Mouse (Mus musculus): Measurements from ENCODE around the gene Rnf180. TPM values are rescaled to one million over a fixed set of nuclear protein-coding genes. Genes with fewer than 3 reads are reported as not detected.

Gene Rnf180
- polyA plus RNA-seq, 1 experiment: not detected

GRCm38 (mm10) chr13:105267464-105267863, 27.2 kb downstream of the Rnf180 start:
- WGBS: 59% methylated on average over 6 of the region's 6 CpGs
- H3K4me3 ChIP-seq (ENCODE audit: insufficient read depth, low read depth, low read length): no peak overlapping the region
- TF ChIP-seq CTCF (IDR thresholded peaks at IDR 0.05; ENCODE audit: insufficient read depth, low read depth, low read length) (no peak), POLR2A (IDR thresholded peaks at IDR 0.05; ENCODE audit: insufficient read depth, low read depth, low read length) (no peak)
- H3K27ac ChIP-seq (ENCODE audit: insufficient read depth, low read depth, low read length): no peak overlapping the region
- no peaks in the 10 kb centered on the region; the same call in 1 of the 2 replicates for H3K4me1 ChIP-seq (ENCODE audit: control insufficient read depth, insufficient read depth, low read length)

GRCm38 (mm10) chr13:105266746-105267145, 27.9 kb downstream of the Rnf180 start:
- H3K4me3 ChIP-seq (ENCODE audit: insufficient read depth, low read depth, low read length): no peak overlapping the region
- WGBS: 15% methylated on average over 3 of the region's 3 CpGs
- no peak for TF ChIP-seq POLR2A (IDR thresholded peaks at IDR 0.05; ENCODE audit: insufficient read depth, low read depth, low read length)
- TF ChIP-seq CTCF (IDR thresholded peaks at IDR 0.05; ENCODE audit: insufficient read depth, low read depth, low read length): no peak
- H3K4me1 ChIP-seq (ENCODE audit: control insufficient read depth, insufficient read depth, low read length): no peaks in the 10 kb centered on the region; the same call in 1 of the 2 replicates
- no peak overlapping the region for H3K27ac ChIP-seq (ENCODE audit: insufficient read depth, low read depth, low read length)

GRCm38 (mm10) chr13:105256757-105257433, 37.7 kb downstream of the Rnf180 start:
- TF ChIP-seq POLR2A (IDR thresholded peaks at IDR 0.05; ENCODE audit: insufficient read depth, low read depth, low read length): no peak
- TF ChIP-seq CTCF (IDR thresholded peaks at IDR 0.05; ENCODE audit: insufficient read depth, low read depth, low read length): no peak
- WGBS: 72% methylated on average over 4 of the region's 4 CpGs
- H3K4me1 ChIP-seq (ENCODE audit: control insufficient read depth, insufficient read depth, low read length): no peaks in the 10 kb centered on the region
- H3K4me3 ChIP-seq (ENCODE audit: insufficient read depth, low read depth, low read length): no peak overlapping the region
- no peak overlapping the region for H3K27ac ChIP-seq (ENCODE audit: insufficient read depth, low read depth, low read length)

- TF ChIP-seq CTCF (IDR thresholded peaks at IDR 0.05; ENCODE audit: insufficient read depth, low read depth, low read length): no peak
- no peak for TF ChIP-seq POLR2A (IDR thresholded peaks at IDR 0.05; ENCODE audit: insufficient read depth, low read depth, low read length)
- H3K4me3 ChIP-seq (ENCODE audit: insufficient read depth, low read depth, low read length): no peak overlapping the region
- WGBS: 64% methylated on average over 4 of the region's 4 CpGs
- no peak overlapping the region for H3K27ac ChIP-seq (ENCODE audit: insufficient read depth, low read depth, low read length)
- H3K4me1 ChIP-seq (ENCODE audit: control insufficient read depth, insufficient read depth, low read length): 0 out of 2 replicates have a peak, but pooled peaks cover 2% of the 10 kb centered on the region
Observed at GRCm38 (mm10) chr13:105250767-105251166, 43.8 kb downstream of the Rnf180 start.

- Histone ChIP-seq H3K4me1 (ENCODE audit: control insufficient read depth, insufficient read depth, low read length) (0 out of 2 replicates have a peak, but pooled peaks cover 2% of the 10 kb centered on the region), H3K27ac (ENCODE audit: insufficient read depth, low read depth, low read length) (no peak overlapping the region), H3K4me3 (ENCODE audit: insufficient read depth, low read depth, low read length) (no peak overlapping the region)
- TF ChIP-seq CTCF (IDR thresholded peaks at IDR 0.05; ENCODE audit: insufficient read depth, low read depth, low read length): no peak
- no peak for TF ChIP-seq POLR2A (IDR thresholded peaks at IDR 0.05; ENCODE audit: insufficient read depth, low read depth, low read length)
- WGBS: 62% methylated on average over 9 of the region's 9 CpGs
Observed at GRCm38 (mm10) chr13:105250264-105250663, 44.4 kb downstream of the Rnf180 start.

- Histone ChIP-seq H3K4me1 (ENCODE audit: control insufficient read depth, insufficient read depth, low read length) (0 out of 2 replicates have a peak, but pooled peaks cover 2% of the 10 kb centered on the region), H3K4me3 (ENCODE audit: insufficient read depth, low read depth, low read length) (no peak overlapping the region), H3K27ac (ENCODE audit: insufficient read depth, low read depth, low read length) (no peak overlapping the region)
- TF ChIP-seq POLR2A (IDR thresholded peaks at IDR 0.05; ENCODE audit: insufficient read depth, low read depth, low read length) (no peak), CTCF (IDR thresholded peaks at IDR 0.05; ENCODE audit: insufficient read depth, low read depth, low read length) (no peak)
- 72% methylated on average over 14 of the region's 14 CpGs for WGBS
Observed at GRCm38 (mm10) chr13:105249599-105249998, 45.0 kb downstream of the Rnf180 start.

- Histone ChIP-seq H3K4me1 (ENCODE audit: control insufficient read depth, insufficient read depth, low read length) (0 out of 2 replicates have a peak, but pooled peaks cover 2% of the 10 kb centered on the region), H3K4me3 (ENCODE audit: insufficient read depth, low read depth, low read length) (no peak overlapping the region), H3K27ac (ENCODE audit: insufficient read depth, low read depth, low read length) (no peak overlapping the region)
- 73% methylated on average over 6 of the region's 6 CpGs for WGBS
- TF ChIP-seq CTCF (IDR thresholded peaks at IDR 0.05; ENCODE audit: insufficient read depth, low read depth, low read length) (no peak), POLR2A (IDR thresholded peaks at IDR 0.05; ENCODE audit: insufficient read depth, low read depth, low read length) (no peak)
Observed at GRCm38 (mm10) chr13:105247691-105248090, 46.9 kb downstream of the Rnf180 start.

- 28% methylated on average over 2 of the region's 2 CpGs for WGBS
- no peak overlapping the region for H3K4me3 ChIP-seq (ENCODE audit: insufficient read depth, low read depth, low read length)
- H3K4me1 ChIP-seq (ENCODE audit: control insufficient read depth, insufficient read depth, low read length): no peaks in the 10 kb centered on the region
- H3K27ac ChIP-seq (ENCODE audit: insufficient read depth, low read depth, low read length): no peak overlapping the region
- no peak for TF ChIP-seq POLR2A (IDR thresholded peaks at IDR 0.05; ENCODE audit: insufficient read depth, low read depth, low read length)
- TF ChIP-seq CTCF (IDR thresholded peaks at IDR 0.05; ENCODE audit: insufficient read depth, low read depth, low read length): no peak
Observed at GRCm38 (mm10) chr13:105240810-105241209, 53.8 kb downstream of the Rnf180 start.

- Histone ChIP-seq H3K27ac (ENCODE audit: insufficient read depth, low read depth, low read length) (no peak overlapping the region), H3K4me3 (ENCODE audit: insufficient read depth, low read depth, low read length) (no peak overlapping the region)
- TF ChIP-seq CTCF (IDR thresholded peaks at IDR 0.05; ENCODE audit: insufficient read depth, low read depth, low read length) (no peak), POLR2A (IDR thresholded peaks at IDR 0.05; ENCODE audit: insufficient read depth, low read depth, low read length) (no peak)
Observed at GRCm38 (mm10) chr13:105227126-105227525, 67.5 kb downstream of the Rnf180 start.

More at GRCm38 (mm10) chr13:105227126-105227525, 67.5 kb downstream of the Rnf180 start:
- 75% methylated on average over 4 of the region's 4 CpGs for WGBS
- no peaks in the 10 kb centered on the region for H3K4me1 ChIP-seq (ENCODE audit: control insufficient read depth, insufficient read depth, low read length)

Data from olfactory bulb, adult 2 months (tissue).